Mouse (Mus musculus) neural tube, embryonic 13.5 days (tissue): ENCODE results near the gene Nhlrc4. TPM values are rescaled to one million over a fixed set of nuclear protein-coding genes. Genes with fewer than 3 reads are reported as not detected.

Source experiments
- ATAC-seq: fragments of 200-750 bp; cut with Nextera tagmentation; 2 replicates; pipeline ENCODE4 v1.8.0; 2017; ENCODE audit warnings: low read depth, mild to moderate bottlenecking, moderate TSS enrichment, moderate library complexity
- H3K27ac ChIP-seq: fragments of 300-500 bp; sonication (generic); replicated peaks from 2 replicates; pipeline ENCODE4 v1.5.1; 2015; ENCODE audit warnings: moderate library complexity, mild to moderate bottlenecking, inconsistent platforms
- H3K27me3 ChIP-seq: fragments of 300-500 bp; sonication (generic); 2 replicates; pipeline ENCODE4 v1.6.1; 2015; ENCODE audit warnings: mild to moderate bottlenecking, inconsistent platforms
- H3K36me3 ChIP-seq: fragments of 300-500 bp; sonication (generic); 2 replicates; pipeline ENCODE4 v1.6.1; 2015; ENCODE audit warnings: mild to moderate bottlenecking, inconsistent platforms
- H3K4me1 ChIP-seq: fragments of 300-500 bp; sonication (generic); replicated peaks from 2 replicates; pipeline ENCODE4 v1.6.1; 2015; ENCODE audit warnings: inconsistent platforms
- H3K4me2 ChIP-seq: fragments of 300-500 bp; sonication (generic); 2 replicates; pipeline ENCODE4 v1.6.1; 2015; ENCODE audit warnings: inconsistent platforms, mild to moderate bottlenecking, moderate library complexity
- H3K4me3 ChIP-seq: fragments of 300-500 bp; sonication (generic); 2 replicates; pipeline ENCODE4 v1.5.1; 2015; ENCODE audit warnings: mild to moderate bottlenecking, inconsistent platforms
- H3K9ac ChIP-seq: fragments of 300-500 bp; sonication (generic); 2 replicates; pipeline ENCODE4 v1.6.1; 2015; ENCODE audit warnings: moderate library complexity, mild to moderate bottlenecking, inconsistent platforms
- H3K9me3 ChIP-seq: fragments of 300-500 bp; sonication (generic); 2 replicates; pipeline ENCODE4 v1.6.1; 2016; ENCODE audit warnings: inconsistent platforms
- WGBS: fragments of 180-500 bp; shearing (Covaris S2); methylation state at CpG from one replicate; pipeline ENCODE4 v1.1.7; 2015; 5-methylcytosine and 5-hydroxymethylcytosine counted together
- polyA plus RNA-seq: library from polyadenylated mRNA; unstranded; fragments of >200 nt; fragmentation: Nextera tagmentation; extraction: Ambion mirVana; gene quantifications from 2 replicates; pipeline ENCODE4 v1.2.1, GENCODE M21; 2015

Nhlrc4 gene
- polyA plus RNA-seq, 1 experiment from 2014 or later: not detected

DNA sequence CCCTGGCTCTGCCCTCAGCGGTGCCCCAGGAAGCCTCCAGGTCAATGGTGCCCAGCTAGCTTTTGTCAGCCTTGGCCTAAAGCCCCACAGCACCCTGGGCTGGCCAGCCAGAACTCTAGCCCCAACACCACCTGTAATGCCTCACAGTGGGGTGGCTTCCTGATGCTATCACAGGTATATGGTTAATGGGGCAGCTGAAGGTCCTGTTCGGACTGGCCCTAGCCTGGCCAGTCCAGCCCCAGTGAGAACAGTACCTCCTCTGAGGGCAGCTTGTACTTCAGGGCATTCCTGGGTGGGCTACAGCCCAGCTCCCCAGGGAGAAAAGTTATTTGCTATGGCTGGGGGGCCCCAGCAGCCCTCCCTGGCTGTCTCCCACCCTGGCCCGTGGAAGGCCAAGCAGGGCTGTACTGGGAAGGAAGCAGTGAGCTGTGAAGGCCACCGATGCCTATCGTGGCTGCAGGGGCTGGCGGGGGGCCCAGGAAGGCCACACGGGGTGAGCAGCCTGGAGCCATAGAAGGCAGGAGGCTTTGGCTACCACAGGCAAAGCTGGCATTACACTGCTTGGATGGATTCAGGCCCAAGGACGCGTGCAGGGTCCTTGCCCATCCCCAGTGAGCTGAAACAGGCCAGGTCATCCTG, 875 bp upstream of the Nhlrc4 start:
- Histone ChIP-seq H3K9me3 (no peaks in the 10 kb centered on the region), H3K4me1 (peaks cover 15% of the 10 kb centered on the region), H3K36me3 (no peaks in the 10 kb centered on the region), H3K27me3 (peaks cover 12% of the 10 kb centered on the region), H3K4me2 (no peak overlapping the region), H3K27ac (no peak overlapping the region), H3K4me3 (no peak overlapping the region), H3K9ac (no peak overlapping the region)
- 65% methylated on average over 9 of the region's 9 CpGs for WGBS
- no peak for ATAC-seq

DNA sequence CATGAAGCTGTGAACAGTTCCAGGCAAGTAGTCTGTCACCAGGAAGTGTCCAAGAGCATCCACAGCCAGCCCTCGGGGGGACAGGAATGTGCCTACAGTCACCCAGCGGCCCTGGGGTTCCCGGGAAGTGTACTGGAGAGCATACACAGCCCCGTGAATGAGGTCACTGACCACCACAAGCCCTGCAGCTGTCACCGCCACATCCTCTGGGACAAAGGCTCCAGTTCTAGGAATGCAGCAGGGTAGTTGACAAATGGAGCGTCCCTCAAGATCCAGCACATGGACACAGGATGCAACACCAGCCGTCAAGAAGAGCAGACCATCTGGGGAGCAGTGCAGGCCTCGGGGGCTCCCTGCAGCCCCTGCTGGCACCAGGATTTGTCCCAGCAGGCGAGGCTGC, 992 bp downstream of the Nhlrc4 start:
- WGBS: 74% methylated on average over 9 of the region's 9 CpGs
- Histone ChIP-seq H3K9me3 (no peaks in the 10 kb centered on the region), H3K4me2 (no peak overlapping the region), H3K27me3 (no peaks in the 10 kb centered on the region), H3K9ac (no peak overlapping the region), H3K4me1 (peaks cover 21% of the 10 kb centered on the region), H3K27ac (no peak overlapping the region), H3K4me3 (no peak overlapping the region), H3K36me3 (no peaks in the 10 kb centered on the region)
- no peak for ATAC-seq

DNA sequence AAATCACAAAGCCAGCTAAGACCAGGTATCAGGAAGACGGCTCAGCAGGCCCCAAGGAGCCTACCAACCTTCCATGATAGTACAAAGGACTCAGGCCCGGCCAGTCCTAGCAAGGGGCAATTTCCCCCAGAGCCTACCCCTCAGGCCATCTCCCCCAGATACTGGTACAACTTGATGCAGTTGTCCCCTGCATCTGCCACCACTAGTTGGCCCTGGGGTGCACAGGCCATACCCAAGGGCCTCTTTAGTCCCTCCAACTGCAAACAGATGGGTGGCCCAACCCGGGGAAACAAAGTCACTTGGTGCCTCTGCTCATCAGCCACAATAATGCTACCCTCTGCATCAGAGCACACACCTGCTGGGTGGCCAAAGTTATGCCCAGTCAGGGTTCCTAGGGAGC, 1.5 kb downstream of the Nhlrc4 start:
- no peak overlapping the region for H3K27ac ChIP-seq
- no peak overlapping the region for H3K4me3 ChIP-seq
- no peaks in the 10 kb centered on the region for H3K27me3 ChIP-seq
- H3K36me3 ChIP-seq: no peaks in the 10 kb centered on the region
- WGBS: 88% methylated on average over 3 of the region's 3 CpGs
- peaks cover 21% of the 10 kb centered on the region for H3K4me1 ChIP-seq
- no peak overlapping the region for H3K4me2 ChIP-seq
- ATAC-seq: no peak
- no peak overlapping the region for H3K9ac ChIP-seq
- no peaks in the 10 kb centered on the region for H3K9me3 ChIP-seq

DNA sequence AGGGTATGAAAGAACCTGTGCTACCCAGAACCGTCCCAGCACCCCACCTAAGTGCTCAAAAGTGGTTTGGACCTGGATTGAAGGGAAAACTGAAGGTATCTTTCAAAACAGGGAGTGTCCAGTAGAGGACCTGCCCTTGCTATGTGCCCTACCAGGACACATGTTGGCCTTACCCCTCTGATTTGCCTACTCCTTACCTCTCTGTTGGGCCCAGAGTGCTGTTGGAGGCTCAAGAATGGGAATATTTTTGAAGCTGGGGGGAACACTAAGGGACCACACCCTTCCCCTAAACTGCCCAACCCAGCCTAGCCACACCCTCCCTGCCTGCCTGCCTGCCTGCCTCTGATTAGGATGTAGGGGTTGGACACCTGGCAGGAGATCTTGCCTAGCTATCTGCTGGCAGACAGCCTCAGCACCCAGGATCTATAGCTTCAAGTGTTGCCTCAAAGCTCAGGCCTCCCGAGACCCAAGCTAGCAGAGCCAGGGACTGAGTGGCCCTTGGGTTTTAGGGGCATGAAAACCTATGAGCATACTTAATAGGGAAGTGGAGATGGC, 2.1 kb downstream of the Nhlrc4 start:
- H3K4me3 ChIP-seq: no peak overlapping the region
- WGBS: 90% methylated on average over 2 of the region's 2 CpGs
- no peak overlapping the region for H3K4me2 ChIP-seq
- no peak overlapping the region for H3K9ac ChIP-seq
- H3K9me3 ChIP-seq: no peaks in the 10 kb centered on the region
- no peaks in the 10 kb centered on the region for H3K27me3 ChIP-seq
- ATAC-seq: no peak
- H3K27ac ChIP-seq: no peak overlapping the region
- H3K36me3 ChIP-seq: no peaks in the 10 kb centered on the region
- H3K4me1 ChIP-seq: peaks cover 21% of the 10 kb centered on the region

DNA sequence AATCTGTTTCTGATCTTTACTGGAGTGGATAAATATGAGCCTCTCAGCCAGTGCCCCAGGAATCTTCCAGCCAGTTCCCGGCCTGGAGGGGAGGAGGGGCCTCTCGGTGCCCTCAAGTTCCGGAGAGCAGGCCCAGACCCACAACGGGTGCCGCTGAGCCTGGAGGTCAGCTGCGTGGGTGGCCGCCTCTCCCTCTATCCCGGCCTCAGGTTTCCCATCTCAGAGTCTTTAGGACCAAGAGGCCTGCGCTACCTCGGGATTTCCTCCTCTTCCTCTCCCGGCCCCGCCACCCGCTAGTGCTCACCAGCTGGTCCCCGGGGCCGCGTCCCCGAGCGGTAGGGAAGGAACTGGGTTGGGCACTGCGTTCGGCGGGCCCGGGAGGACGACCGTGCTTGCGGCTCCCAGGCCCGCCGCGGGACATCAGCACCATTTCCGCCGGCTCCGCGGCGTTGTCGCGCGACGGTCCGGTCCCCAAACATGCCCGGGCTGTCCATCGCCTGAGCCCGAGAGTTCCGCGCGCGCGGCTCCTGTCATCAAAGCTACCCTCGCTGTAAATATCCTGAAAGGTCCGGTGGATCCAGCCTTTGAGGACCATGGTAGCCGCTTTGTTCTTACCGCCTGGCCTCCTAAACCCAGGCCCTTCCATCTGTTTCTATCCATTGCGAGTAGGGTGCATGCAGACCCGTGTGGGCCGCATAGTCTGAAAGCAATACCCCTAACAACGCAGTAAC, 3.1 kb downstream of the Nhlrc4 start:
- peaks cover 21% of the 10 kb centered on the region for H3K4me1 ChIP-seq
- H3K4me3 ChIP-seq: peak overlapping the region; percentile 85
- H3K27me3 ChIP-seq: no peaks in the 10 kb centered on the region
- H3K9ac ChIP-seq: peak overlapping the region; percentile 97
- peak; percentile 72 for ATAC-seq
- 4% methylated on average over 54 of the region's 54 CpGs for WGBS
- H3K9me3 ChIP-seq: no peaks in the 10 kb centered on the region
- peak overlapping the region; percentile 82 for H3K4me2 ChIP-seq
- H3K36me3 ChIP-seq: peaks cover 9% of the 10 kb centered on the region
- H3K27ac ChIP-seq: peak overlapping the region; percentile 89

DNA sequence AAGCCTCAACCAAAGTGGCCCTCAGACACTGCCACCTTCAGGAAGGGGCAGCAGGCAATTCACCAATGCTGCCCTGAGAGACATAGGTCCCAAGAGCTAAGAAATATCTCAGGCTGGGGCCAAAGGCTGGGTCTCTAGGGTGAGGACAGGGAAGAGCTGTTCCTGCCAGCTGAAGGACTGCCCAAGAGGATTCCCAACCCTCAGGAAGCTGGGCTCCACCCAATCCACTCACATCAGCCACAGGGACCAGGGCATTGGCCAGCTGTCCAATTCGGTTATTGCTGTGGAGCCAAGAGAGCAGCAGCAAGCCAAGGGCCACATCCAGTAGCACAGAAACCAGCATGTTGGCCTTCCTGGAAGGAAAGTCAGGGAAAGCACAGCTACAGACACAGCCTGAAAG, 10.2 kb downstream of the Nhlrc4 start:
- Histone ChIP-seq H3K9ac (no peak overlapping the region), H3K4me2 (no peak overlapping the region), H3K36me3 (peaks cover 72% of the 10 kb centered on the region), H3K4me1 (no peaks in the 10 kb centered on the region), H3K9me3 (no peaks in the 10 kb centered on the region), H3K27ac (no peak overlapping the region), H3K4me3 (no peak overlapping the region), H3K27me3 (no peaks in the 10 kb centered on the region)
- WGBS: 89% methylated on average over 1 of the region's 1 CpGs
- ATAC-seq: no peak

DNA sequence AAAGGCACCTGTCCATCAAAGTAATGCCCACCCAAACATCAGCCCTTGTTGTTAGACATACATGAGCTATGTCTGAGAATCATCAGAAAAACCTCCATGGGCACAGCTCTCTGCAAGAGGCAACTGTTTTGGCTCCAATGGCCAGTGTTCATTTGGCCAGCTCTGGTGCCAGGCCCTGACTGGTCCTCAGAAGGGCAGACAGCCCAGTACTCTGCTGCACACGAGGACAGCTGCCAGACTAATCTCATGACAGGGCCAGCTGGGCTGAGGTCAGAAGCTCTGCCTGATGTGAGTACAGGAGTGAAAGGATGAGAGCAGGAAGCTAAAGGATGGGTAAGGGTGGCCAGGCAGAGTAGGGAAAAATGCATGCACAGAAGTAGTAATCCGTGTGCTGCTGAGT, 19.4 kb downstream of the Nhlrc4 start:
- Histone ChIP-seq H3K4me3 (no peak overlapping the region), H3K4me1 (peaks cover 8% of the 10 kb centered on the region), H3K4me2 (no peak overlapping the region), H3K27me3 (no peaks in the 10 kb centered on the region), H3K9ac (no peak overlapping the region), H3K9me3 (no peaks in the 10 kb centered on the region), H3K27ac (no peak overlapping the region), H3K36me3 (peaks cover 45% of the 10 kb centered on the region)
- ATAC-seq: no peak
- 85% methylated on average over 2 of the region's 2 CpGs for WGBS

DNA sequence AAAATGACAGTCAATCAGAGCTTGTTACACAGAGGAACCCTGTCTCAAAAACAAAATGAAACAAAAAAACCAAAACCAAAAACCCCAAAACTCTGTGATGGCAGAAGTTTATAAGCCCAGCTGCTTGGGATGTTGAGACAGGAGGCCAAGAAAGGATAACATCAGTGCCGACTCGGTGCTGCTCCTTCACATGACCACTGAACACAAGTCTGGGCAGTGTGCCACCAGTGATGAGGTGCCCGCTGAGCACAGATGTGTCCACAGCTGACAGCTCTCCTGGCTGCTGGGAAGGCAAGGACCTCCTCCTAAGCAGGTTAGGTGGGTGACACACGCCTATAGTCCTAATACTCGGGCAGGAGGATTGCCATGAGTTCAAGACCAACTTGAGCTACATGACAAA, 22.6 kb downstream of the Nhlrc4 start:
- Histone ChIP-seq H3K36me3 (peaks cover 19% of the 10 kb centered on the region), H3K4me2 (no peak overlapping the region), H3K4me1 (peaks cover 27% of the 10 kb centered on the region), H3K9ac (no peak overlapping the region), H3K4me3 (no peak overlapping the region), H3K27me3 (no peaks in the 10 kb centered on the region), H3K27ac (no peak overlapping the region), H3K9me3 (no peaks in the 10 kb centered on the region)
- no peak for ATAC-seq
- WGBS: 85% methylated on average over 5 of the region's 5 CpGs

DNA sequence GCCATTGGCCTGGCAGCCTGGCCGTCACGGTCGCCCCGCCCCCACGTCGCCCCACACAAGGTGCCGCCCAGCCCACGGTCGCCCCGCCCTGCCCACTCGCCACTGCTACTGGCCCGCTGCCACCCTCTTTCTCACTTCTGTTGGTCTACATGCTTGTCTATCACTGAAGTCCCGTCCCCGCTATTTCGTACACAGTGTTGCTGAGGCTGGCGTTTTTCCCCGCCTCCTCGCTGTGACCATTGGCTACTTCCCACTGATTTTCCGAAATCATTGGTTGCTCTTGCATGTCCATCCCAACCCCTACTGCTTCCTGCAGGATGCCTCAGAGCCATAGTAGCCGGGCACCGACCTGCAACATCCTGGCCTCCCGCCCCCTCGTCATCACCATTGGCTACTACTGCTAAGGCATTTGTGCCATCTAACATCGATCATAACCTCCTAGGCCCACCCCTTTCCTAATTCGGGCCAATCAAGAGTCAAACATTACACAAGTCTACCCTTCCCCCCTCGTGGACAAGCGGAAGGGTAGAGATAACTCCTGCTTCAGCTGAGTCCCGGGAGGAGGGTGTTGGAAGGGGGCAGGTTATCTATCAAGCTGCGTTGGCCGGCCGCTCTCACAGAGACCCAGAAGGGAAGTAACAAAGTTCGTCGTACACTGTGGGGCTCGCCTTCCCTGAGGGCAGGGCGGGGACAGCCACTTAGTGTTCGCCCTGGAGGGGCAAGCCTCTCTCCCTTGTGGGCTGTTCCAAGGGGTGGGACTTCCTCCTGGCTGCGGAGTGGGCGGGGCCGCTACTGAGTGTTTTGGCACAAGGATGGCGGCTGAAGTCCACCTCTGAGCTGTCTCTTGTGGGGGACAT, 24.7 kb downstream of the Nhlrc4 start:
- Histone ChIP-seq H3K9ac (peak overlapping the region; percentile 83), H3K9me3 (no peaks in the 10 kb centered on the region), H3K27me3 (no peaks in the 10 kb centered on the region), H3K4me2 (peak overlapping the region; percentile 71), H3K4me1 (peaks cover 34% of the 10 kb centered on the region), H3K36me3 (peaks cover 6% of the 10 kb centered on the region), H3K4me3 (peak overlapping the region; percentile 95), H3K27ac (peak overlapping the region; percentile 93)
- under 1% methylated on average over 40 of the region's 40 CpGs for WGBS
- peak; percentile 98 for ATAC-seq

DNA sequence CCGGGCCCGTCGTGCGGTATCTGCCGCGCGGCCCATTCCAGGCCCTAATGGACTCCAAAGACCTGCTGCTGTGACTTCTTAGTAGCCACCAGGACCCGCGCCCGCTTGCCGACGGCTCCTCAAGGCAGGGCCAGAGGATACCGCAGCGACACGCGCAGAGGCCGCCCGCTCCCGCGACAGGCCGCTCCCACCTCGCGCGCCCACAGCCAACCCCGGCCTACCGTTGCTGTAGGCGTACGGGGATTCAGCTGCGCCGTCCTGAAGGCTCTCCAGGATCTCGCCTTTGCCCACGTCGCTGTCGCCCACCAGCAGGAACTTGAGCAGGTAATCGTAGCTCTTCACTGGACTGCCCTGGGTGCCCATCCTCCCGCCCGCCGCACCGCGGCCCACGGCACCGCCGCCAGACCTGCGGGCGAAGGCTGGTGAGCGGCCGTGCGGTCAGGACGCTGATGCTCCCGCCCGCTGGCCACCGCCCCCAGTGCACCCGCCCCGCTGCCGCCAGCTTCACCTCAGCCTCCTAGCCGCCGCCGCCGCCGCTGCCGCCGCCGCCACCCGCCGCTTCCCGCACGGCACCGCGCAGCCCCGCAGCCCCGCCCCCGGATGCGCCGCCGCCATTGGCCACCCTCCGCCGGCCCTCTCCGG, 25.5 kb downstream of the Nhlrc4 start, which contains the start of gene Rab40c:
TSS of gene Rab40c (minus strand) at position 584 of the 642 bp plus-strand sequence.
- peak; percentile 6; the same call in 1 of the 2 replicates for ATAC-seq
- WGBS: 1% methylated on average over 61 of the region's 78 CpGs

DNA sequence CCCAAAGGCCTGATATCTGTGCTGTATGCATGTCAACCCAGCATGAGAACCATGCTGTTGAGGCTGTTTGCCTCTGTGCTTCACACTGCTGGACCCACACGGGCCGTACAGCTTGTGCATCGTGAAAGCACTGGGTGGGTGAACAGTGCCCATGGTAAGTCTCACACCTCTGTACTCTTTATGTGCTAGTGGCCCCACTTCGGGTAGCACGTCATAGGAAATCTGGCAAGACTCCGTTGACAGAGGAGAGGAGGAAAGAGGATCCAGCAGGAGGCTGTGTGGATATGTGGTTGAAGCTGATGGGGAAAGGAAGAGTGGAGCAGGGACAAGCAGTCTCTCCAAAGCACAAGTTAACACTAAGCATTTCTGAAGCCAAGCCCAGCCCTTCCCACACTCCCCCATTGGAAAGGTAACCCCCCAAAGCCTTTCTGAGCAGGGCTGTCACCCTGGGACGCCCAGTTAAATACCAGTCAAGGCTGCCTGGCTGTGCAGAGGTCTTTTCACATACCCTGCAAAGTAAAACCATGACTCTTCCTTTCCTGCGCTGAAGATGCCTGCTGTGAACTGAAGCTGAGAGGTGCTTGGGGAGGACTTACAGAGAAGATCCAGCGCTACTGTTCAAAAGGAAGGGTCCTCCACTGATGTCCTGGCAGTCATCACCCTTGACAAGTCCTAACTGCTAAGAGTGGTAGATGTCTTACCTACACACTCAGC, 26.6 kb downstream of the Nhlrc4 start:
- Histone ChIP-seq H3K4me2 (peak overlapping the region; percentile 92), H3K9me3 (no peaks in the 10 kb centered on the region), H3K9ac (peak overlapping the region; percentile 86), H3K27me3 (no peaks in the 10 kb centered on the region), H3K36me3 (peaks cover 6% of the 10 kb centered on the region), H3K4me1 (peaks cover 34% of the 10 kb centered on the region), H3K4me3 (peak overlapping the region; percentile 95), H3K27ac (no peak overlapping the region)
- WGBS: 82% methylated on average over 9 of the region's 9 CpGs
- no peak for ATAC-seq

More for the DNA sequence above, 25.5 kb downstream of the Nhlrc4 start, which contains the start of gene Rab40c:
- Histone ChIP-seq H3K27me3 (no peaks in the 10 kb centered on the region), H3K4me3 (peak within 1 kb of the TSS; percentile 95), H3K36me3 (peaks cover 6% of the 10 kb centered on the region), H3K9me3 (no peaks in the 10 kb centered on the region), H3K4me2 (peak within 1 kb of the TSS; percentile 92), H3K4me1 (peaks cover 34% of the 10 kb centered on the region), H3K27ac (peak within 1 kb of the TSS; percentile 93), H3K9ac (peak within 1 kb of the TSS; percentile 86)
